Mouse (Mus musculus): ENCODE data around the gene Gjd2.

Gjd2 gene

DNA sequence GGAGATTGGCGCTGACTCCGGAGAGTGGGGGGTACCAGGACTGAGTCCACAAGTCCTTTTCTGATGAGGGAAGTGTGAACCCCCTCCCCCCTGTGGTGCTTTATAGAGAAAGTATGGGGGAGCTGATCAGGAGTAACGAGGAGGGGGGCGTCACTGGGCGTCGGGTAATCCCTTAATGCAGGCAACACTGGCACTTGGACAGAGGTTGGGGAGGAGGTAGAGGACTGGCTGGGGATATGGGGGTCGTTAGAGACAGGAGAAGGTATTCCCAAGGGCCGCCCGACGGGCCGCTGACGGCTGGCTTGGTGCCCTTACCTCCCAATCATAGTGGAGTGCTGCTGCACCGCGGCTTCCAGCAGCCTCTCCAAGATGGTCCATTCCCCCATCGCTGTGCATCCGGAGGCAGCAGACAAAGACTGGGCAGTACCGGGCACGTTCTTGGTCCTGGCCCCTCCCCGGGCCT, 639 bp downstream of the Gjd2 start:
- no peak for DNase-seq (ENCODE audit: low read depth)

DNA sequence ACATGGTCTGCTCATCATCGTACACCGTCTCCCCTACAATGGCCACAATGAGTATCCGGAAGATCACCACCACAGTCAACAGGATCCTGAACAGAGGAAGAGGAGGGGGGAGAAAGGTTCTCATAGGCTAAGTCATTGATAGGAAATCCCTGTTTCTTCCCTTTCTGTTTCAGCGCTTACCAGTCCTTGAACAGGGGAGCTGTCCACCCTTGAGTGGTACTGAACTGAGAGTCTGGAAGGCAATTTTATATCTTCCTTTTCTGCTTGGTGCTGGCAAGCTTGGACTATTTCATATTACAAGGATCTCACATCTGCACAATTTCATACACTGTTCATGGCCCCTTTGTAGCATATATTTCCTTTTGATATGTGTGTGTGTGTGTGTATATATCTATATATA, 1.6 kb downstream of the Gjd2 start:
- DNase-seq (ENCODE audit: low read depth) = peak; percentile 42

DNA sequence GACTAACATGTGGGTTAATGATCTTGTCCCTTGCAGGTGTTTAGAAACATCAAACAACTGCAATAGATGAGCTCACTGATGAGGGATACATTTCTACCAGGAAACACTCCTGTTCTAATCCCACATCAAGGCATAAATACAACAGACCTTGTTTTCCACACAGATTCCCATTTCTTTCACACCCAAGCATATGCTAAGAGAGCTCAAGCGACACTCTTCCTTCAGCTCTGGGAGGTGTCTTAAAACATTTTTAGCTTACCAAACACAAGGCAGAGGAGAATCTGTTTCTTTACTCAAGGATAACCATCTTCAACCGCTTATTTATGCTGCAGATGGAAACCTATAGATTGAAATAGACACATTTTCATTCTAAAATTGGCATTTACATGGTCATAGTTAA, 5.1 kb downstream of the Gjd2 start:
- DNase-seq (ENCODE audit: low read depth) = no peak

DNA sequence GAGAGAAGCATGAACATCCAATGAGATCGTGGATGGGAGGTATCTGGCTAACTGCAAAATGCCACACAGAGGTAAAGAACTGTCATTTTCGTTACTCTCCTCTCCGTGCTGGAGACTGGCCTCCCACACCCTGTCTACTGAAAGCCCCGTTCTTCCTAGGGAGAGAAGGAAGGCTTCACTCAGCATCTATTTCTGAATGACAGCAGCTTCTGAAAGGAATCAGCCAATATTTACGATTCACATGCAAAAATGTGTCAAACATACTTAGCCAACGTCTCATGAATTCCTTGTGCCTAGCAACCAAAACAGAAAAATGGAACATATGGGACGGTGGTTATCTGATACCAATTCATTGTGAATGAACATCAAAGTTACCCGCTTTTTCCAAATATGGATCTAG, 15.9 kb downstream of the Gjd2 start:
- no peak for DNase-seq (ENCODE audit: low read depth)

DNA sequence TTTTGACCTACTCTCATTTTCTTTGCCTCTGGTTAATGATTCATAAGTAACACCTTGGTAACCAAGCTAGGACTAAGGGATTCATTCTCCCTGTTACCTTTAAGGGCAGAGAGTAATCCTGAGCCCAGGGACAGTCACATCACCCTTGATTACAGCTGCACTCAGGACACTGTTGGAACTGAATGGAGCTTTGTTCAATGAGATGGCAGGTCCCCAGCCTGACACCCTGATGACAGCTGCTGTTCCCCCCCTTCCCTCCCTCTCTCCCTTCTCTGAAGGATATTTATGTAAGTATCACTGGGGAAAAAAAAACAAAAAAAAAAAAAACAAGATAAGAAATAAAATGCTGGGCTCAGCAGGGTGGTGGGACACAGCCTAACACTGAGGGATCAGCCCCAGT, 16.5 kb downstream of the Gjd2 start:
- DNase-seq (ENCODE audit: low read depth) = no peak

GRCm38 (mm10) chr2:113984890-113985289, 28.5 kb downstream of the Gjd2 start:
- DNase-seq (ENCODE audit: low read depth) = no peak

GRCm38 (mm10) chr2:113980664-113981063, 32.8 kb downstream of the Gjd2 start:
- no peak for DNase-seq (ENCODE audit: low read depth)

DNA sequence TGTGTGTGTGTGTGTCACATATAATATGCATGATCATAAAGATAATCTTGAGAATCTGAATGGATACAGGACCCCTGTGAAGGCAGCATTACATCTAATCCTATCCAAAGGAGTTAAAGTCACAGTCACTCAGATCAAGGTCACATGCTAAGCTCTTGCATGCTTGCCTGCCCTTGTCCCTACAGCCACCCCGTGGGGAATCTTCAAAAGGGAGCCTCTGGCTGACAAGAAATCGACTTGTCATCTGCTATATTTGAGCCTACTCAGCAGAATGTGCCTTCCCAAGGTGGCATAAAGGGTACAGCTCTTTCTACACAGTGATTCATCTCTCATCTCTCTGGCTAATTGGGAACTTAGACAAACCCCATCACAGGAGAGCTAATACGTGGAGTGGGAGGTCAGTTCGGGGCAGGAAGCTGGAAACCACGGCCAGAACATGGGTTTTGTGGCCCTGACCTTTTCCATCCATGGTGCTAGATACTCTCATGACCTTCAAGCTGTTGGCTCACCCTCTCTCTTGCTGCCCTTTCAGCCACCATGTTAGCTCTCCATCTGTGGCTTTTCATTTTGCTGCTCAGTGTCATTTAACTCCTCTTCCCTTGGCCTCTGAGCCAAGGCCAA, 35.2 kb downstream of the Gjd2 start:
- DNase-seq (ENCODE audit: low read depth) = no peak

- no peak for DNase-seq (ENCODE audit: low read depth)
Measured at GRCm38 (mm10) chr2:113973950-113974349, 39.5 kb downstream of the Gjd2 start.

DNA sequence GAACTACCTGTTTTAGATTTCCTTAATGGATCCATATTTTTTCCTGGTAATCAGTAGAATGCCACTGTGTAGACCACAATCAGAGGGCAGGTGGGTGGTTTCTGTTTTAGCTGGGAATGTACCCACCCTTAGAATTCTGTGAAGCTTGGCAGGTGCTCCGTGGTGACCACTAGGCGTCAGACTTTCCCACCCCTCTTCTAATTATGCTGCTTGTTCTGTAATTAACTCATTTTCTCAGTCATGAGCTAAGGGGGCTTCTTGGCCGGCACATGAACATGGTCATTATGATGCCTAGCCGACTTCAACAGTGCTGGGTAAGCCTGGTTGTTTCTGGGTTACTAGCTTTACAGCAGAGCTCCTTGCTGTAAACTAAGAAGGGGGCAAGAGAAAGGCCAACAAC, 47.0 kb downstream of the Gjd2 start:
- peak; percentile 10 for DNase-seq (ENCODE audit: low read depth)

Measured in 416B (cell line).